Mouse (Mus musculus) forebrain, embryonic 10.5 days (tissue): ENCODE measurements around the gene Dzip1l. TPM values are rescaled to one million over a fixed set of nuclear protein-coding genes. Genes with fewer than 3 reads are reported as not detected.

Experiments
- DNase-seq: peaks from one replicate; pipeline ENCODE4 v3.0.0-alpha.2; 2017; ENCODE audit warnings: low spot score; ENCODE audit errors: extremely low spot score
- H3K27ac ChIP-seq: fragments of 300-500 bp; sonication (generic); 2 replicates; pipeline ENCODE4 v1.5.1; 2016; ENCODE audit warnings: mild to moderate bottlenecking
- H3K27me3 ChIP-seq: fragments of 300-500 bp; sonication (generic); 2 replicates; pipeline ENCODE4 v1.6.1; 2016; ENCODE audit warnings: mild to moderate bottlenecking; ENCODE audit not compliant: poor library complexity, severe bottlenecking
- H3K36me3 ChIP-seq: fragments of 300-500 bp; sonication (generic); replicated peaks from 2 replicates; pipeline ENCODE4 v1.6.1; 2016; ENCODE audit warnings: mild to moderate bottlenecking, moderate library complexity
- H3K4me1 ChIP-seq: fragments of 300-500 bp; sonication (generic); 2 replicates; pipeline ENCODE4 v1.6.1; 2016
- H3K4me3 ChIP-seq: fragments of 300-500 bp; sonication (generic); 2 replicates; pipeline ENCODE4 v1.5.1; 2016; ENCODE audit warnings: mild to moderate bottlenecking, moderate library complexity
- H3K9me3 ChIP-seq: fragments of 300-500 bp; sonication (generic); 2 replicates; pipeline ENCODE4 v1.6.1; 2016; ENCODE audit warnings: mild to moderate bottlenecking, moderate library complexity
- WGBS: fragments of 180-500 bp; shearing (Covaris S2); methylation state at CpG from one replicate; pipeline ENCODE4 v1.1.7; 2016; 5-methylcytosine and 5-hydroxymethylcytosine counted together
- polyA plus RNA-seq: library from polyadenylated mRNA; unstranded; fragments of >200 nt; fragmentation: Nextera tagmentation; extraction: Ambion mirVana; gene quantifications from 2 replicates; pipeline ENCODE4 v1.2.1, GENCODE M21; 2016

Gene Dzip1l
- polyA plus RNA-seq, 1 experiment from 2014 or later = 28.2 TPM

DNA sequence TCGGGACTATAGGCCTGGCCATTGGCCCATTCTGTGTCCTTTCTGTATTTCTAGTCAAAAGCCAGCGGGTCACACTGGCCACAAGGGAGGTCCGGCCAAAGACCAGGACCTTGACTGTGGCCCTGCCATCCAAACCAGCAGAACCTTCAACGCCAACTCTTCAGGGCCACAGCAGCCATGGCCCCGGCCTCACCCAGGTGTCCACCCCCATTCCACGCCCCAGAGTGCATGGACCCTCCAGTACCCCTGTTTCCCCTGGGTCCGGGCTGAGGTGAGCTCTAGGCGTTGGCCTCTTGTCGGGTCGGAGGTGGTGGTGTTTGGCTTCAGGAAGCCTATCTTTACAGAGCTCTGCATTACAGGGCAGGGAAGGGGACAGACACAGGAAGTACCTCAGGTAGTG lies 33.6 kb downstream of the Dzip1l start:
- no peak for DNase-seq
- H3K27me3 ChIP-seq = no peaks in the 10 kb centered on the region
- H3K9me3 ChIP-seq = no peaks in the 10 kb centered on the region
- WGBS = 90% methylated on average over 10 of the region's 10 CpGs
- peaks cover 96% of the 10 kb centered on the region for H3K36me3 ChIP-seq
- no peak overlapping the region for H3K27ac ChIP-seq
- H3K4me1 ChIP-seq = no peaks in the 10 kb centered on the region
- H3K4me3 ChIP-seq = no peak overlapping the region

DNA sequence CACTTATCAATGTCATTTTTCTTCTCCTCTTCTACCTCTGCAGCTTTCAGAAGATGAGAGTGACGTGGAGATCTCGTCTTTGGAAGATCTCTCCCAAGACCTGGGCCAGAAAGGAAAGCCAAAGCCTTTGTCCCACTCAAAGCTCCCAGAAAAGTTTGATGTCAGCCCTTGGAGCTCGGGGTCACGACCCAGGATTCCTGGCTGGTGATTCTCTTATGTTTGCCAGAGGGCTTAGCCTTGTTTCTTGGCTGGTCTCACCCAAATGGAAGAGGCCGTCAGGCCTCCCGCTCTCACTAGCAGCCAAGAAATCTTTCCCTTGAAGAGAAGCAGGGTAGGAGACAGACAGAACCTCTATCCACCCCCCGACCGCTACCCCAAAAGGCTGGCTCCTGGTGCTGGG lies 38.3 kb downstream of the Dzip1l start:
- WGBS = 83% methylated on average over 8 of the region's 8 CpGs
- peaks cover 90% of the 10 kb centered on the region for H3K36me3 ChIP-seq

DNA sequence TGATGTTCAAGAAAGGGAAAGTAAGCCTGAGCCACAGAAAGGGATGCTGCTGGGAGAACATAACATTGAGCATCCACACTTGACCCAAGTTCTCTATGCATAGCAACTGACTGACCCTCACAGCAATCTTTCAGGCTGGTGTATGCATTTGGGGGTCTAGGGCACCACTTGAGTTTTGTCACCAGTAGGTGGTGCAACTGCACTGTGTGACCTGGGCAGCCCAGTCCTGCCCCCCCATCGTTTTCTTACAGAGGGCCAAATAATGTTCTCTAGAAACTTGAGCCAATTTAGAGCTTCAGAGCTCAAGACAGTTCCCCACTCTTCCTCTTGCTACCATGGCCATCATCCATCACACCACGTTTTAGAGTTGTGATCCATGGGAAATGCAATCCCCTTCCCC lies 42.3 kb downstream of the Dzip1l start:
- Histone ChIP-seq H3K27ac (no peak overlapping the region), H3K4me1 (no peaks in the 10 kb centered on the region), H3K27me3 (no peaks in the 10 kb centered on the region), H3K4me3 (no peak overlapping the region), H3K36me3 (peaks cover 57% of the 10 kb centered on the region), H3K9me3 (peaks cover 12% of the 10 kb centered on the region; the same call in 1 of the 2 replicates)
- no peak for DNase-seq
- WGBS = 49% methylated on average over 2 of the region's 2 CpGs

More for the DNA sequence above, 38.3 kb downstream of the Dzip1l start:
- no peak overlapping the region for H3K27ac ChIP-seq
- H3K4me1 ChIP-seq = no peaks in the 10 kb centered on the region
- DNase-seq = no peak
- no peaks in the 10 kb centered on the region for H3K27me3 ChIP-seq
- no peak overlapping the region for H3K4me3 ChIP-seq
- H3K9me3 ChIP-seq = peaks cover 12% of the 10 kb centered on the region; the same call in 1 of the 2 replicates

DNA sequence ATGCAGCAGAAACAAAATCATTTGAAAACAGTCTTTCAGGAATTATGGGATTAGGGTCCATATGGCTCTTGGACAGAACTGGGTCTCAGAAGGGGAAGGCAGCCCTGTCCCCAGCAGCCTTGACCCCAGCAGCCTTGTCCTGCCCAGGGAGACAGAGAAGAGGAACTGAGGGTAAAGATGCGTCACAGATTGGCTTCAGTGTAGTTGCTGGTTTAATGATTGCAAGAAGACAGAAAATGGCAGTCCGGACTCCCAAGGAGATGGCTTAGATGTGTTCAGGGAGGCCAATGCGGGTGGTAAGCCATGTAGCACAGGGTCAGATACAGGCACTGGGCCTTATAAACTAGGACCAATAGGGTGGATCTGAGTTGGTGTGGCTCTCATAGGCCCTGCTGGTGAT lies 46.4 kb downstream of the Dzip1l start:
- DNase-seq = no peak
- Histone ChIP-seq H3K4me3 (no peak overlapping the region), H3K27ac (no peak overlapping the region), H3K27me3 (no peaks in the 10 kb centered on the region), H3K4me1 (0 out of 2 replicates have a peak, but pooled peaks cover 4% of the 10 kb centered on the region), H3K36me3 (peaks cover 17% of the 10 kb centered on the region), H3K9me3 (no peaks in the 10 kb centered on the region)
- WGBS = 91% methylated on average over 3 of the region's 3 CpGs

DNA sequence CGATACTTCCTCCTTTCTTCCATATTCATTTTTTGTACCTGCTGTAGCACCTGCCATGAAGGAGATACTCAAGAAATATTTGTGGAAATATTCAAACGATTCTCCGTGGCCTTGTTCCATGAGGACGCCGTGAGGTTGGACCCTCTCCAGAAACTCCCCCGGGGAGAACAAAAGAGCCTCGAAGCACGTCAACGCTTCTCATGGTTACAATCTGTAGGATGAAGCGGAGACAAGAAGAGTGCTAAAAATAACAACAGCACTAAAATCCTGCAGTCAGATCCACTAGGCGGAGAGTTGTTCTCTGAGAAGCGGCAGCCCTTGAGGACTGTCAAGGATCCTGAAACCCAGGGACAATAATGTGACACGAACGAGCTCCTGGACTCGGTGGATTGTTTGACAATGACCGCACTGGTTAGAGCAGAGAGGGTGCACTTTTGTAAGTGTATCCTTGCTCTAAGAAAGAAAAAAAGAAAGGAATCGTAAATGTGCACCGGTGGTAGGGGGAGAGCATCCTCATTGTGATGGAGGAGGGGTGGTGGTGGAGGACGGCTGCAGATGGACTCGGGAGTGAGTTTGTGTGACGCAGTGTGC lies 52.8 kb downstream of the Dzip1l start:
- H3K36me3 ChIP-seq = no peaks in the 10 kb centered on the region
- no peak overlapping the region for H3K4me3 ChIP-seq
- no peak for DNase-seq
- peaks cover 15% of the 10 kb centered on the region; the same call in 1 of the 2 replicates for H3K4me1 ChIP-seq
- H3K27me3 ChIP-seq = no peaks in the 10 kb centered on the region
- no peak overlapping the region for H3K27ac ChIP-seq
- no peaks in the 10 kb centered on the region for H3K9me3 ChIP-seq
- 94% methylated on average over 21 of the region's 21 CpGs for WGBS

DNA sequence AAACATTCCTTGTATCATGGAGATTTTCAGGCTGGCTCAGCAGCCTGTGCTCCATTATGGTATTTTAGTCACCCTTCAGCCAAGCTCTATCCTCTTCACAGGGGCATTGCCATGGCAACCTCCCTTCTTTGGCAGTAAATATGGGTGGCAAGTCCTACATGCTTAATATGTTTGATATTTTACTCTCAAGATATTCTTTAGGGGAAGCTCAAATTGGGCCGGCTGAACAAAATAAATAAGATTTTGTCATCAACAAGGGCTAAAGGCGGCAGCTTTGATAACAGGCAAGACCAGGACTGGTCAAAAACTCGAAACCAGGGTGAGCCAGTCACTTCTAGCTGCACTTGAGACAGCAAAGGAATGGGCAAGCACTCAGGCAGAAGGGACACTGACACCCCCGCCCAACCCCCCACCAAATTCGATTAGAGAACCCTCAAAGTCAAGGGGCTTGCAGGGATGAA lies 55.8 kb downstream of the Dzip1l start:
- Histone ChIP-seq H3K27me3 (no peaks in the 10 kb centered on the region), H3K4me3 (no peak overlapping the region), H3K27ac (no peak overlapping the region), H3K36me3 (no peaks in the 10 kb centered on the region), H3K4me1 (peaks cover 15% of the 10 kb centered on the region; the same call in 1 of the 2 replicates), H3K9me3 (no peaks in the 10 kb centered on the region)
- WGBS = 79% methylated on average over 5 of the region's 5 CpGs
- DNase-seq = no peak

DNA sequence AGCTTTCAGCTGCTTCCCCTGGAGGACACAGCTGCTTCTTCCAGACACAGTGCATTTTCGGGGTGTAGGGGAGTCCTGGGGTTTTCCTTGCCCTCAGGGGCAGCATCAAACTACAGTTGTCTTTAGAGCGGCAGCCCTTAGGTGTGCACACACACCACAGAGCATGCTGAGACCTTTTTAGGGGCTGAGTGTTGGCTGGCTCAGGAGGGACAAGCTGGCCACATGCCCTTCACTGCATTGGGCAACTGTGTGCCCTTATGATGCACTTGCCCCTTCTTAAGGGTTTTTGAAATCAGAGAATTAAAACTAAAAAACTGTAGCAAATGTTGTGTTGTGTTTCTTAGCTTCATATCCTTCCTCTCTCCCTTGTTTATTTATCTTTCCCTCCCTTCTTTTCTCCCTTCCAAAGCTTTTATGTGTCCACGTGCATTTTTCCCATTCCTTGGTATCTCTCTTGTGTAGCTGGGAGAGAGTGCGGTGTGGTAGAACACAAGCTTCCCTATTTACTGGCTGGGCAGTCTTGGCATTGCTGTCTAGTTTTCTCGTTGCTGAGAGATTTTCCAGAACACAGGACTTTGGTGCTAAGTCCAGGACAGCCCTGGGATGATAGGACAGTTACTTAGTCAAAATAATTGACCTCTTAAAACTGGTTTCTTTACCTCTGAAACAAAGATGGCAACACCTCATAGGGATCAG lies 56.4 kb downstream of the Dzip1l start:
- Histone ChIP-seq H3K9me3 (no peaks in the 10 kb centered on the region), H3K4me3 (no peak overlapping the region), H3K4me1 (peaks cover 11% of the 10 kb centered on the region; the same call in 1 of the 2 replicates), H3K27ac (no peak overlapping the region), H3K27me3 (no peaks in the 10 kb centered on the region), H3K36me3 (no peaks in the 10 kb centered on the region)
- no peak for DNase-seq
- WGBS = 79% methylated on average over 5 of the region's 5 CpGs

DNA sequence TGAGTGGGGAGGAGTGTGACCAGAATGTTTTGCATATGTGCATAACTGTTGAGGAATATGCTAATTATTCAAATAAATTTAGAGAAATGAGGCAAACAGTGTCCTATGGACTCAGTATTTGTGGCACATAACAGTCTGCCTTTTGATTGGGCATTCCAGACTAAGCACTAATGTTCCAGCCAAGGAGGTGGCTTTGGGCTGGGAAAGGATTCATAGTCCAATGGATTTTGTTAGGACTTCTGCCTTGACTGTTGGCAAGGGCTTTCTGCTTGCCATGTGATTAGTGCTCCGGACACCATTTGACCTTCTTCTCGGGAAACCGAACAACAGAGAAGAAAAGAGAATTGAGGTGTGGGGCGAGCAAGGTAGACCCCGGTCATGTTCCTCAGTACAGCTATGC lies 60.5 kb downstream of the Dzip1l start:
- H3K36me3 ChIP-seq = no peaks in the 10 kb centered on the region
- no peak for DNase-seq
- no peaks in the 10 kb centered on the region for H3K27me3 ChIP-seq
- H3K27ac ChIP-seq = no peak overlapping the region
- H3K4me3 ChIP-seq = no peak overlapping the region
- H3K4me1 ChIP-seq = peaks cover 8% of the 10 kb centered on the region; the same call in 1 of the 2 replicates
- H3K9me3 ChIP-seq = no peaks in the 10 kb centered on the region
- 95% methylated on average over 5 of the region's 5 CpGs for WGBS

DNA sequence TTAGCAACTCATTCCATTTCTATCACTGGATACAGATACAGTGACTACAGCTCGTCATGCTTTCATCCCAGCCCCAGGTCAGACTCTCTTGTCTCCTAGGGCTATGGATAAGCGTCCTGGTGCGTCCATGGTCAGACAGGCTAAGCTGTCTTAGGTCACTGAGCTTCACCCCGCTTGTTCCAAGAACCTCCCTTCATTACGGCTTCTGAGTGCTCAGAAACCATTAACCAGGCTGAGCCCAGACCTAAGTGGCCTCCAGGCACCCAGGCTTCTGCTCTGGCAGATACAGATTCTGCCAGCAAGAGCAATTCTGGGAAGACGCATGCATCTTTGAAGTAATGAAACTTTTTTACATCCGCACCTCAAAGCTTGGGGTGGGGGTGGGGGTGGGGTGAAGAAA lies 61.1 kb downstream of the Dzip1l start:
- no peak for DNase-seq
- H3K4me3 ChIP-seq = no peak overlapping the region
- no peaks in the 10 kb centered on the region for H3K36me3 ChIP-seq
- no peaks in the 10 kb centered on the region for H3K9me3 ChIP-seq
- no peaks in the 10 kb centered on the region for H3K27me3 ChIP-seq
- H3K27ac ChIP-seq = no peak overlapping the region
- WGBS = 85% methylated on average over 7 of the region's 7 CpGs
- peaks cover 2% of the 10 kb centered on the region; the same call in 1 of the 2 replicates for H3K4me1 ChIP-seq

DNA sequence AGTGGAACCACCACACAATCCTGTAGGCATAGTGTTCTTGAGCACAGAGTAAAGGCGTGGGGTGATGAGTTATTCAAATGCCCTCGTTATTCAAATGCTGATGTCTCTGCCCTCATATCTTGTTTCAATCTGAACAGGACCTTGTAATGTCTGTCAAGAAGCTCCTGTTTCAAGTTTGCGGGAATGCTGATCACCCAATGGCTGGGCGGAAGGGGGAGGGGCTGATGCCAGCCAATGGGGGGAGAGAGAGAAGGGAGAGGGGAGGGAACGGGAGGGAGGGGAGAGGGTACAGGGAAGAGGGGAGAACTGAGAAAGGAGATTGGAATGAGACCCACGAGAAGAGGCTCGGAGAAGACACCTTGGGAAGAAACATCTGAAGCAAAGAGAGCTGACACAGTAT lies 65.7 kb downstream of the Dzip1l start:
- Histone ChIP-seq H3K36me3 (no peaks in the 10 kb centered on the region), H3K27ac (no peak overlapping the region), H3K4me1 (no peaks in the 10 kb centered on the region), H3K9me3 (no peaks in the 10 kb centered on the region), H3K4me3 (no peak overlapping the region), H3K27me3 (no peaks in the 10 kb centered on the region)
- DNase-seq = no peak
- 75% methylated on average over 7 of the region's 7 CpGs for WGBS

DNA sequence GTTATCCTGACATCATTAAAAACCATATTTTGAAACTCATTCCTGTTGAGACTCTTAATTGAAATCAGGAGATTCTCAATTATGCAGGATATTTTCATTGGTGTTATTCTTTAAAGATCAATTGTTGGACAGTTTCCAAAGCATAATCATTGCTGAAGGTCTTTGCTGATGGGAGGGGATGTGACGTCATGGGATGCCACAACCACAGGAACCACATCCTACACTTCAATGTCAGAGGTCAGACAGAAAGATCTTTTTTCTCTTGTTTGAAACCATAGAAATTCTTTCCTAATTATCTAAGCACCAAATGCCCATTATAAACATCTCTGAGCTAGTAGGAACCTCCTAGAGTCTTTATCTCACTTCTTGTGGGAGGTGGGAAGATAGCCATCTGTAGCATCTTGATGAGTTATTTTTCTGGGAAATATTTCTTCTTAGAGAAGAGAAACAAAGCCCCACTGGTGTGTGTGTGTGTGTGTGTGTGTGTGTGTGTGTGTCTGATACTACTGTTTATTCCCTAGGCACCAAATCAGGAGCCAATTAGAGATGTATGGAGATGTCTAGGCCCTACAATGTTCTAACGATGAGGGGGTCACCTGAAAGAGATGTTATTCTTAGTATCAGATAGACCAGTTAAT lies 70.6 kb downstream of the Dzip1l start:
- no peaks in the 10 kb centered on the region for H3K9me3 ChIP-seq
- no peaks in the 10 kb centered on the region for H3K27me3 ChIP-seq
- no peaks in the 10 kb centered on the region for H3K4me1 ChIP-seq
- DNase-seq = no peak
- H3K4me3 ChIP-seq = no peak overlapping the region
- H3K36me3 ChIP-seq = no peaks in the 10 kb centered on the region
- 87% methylated on average over 2 of the region's 2 CpGs for WGBS
- H3K27ac ChIP-seq = no peak overlapping the region

DNA sequence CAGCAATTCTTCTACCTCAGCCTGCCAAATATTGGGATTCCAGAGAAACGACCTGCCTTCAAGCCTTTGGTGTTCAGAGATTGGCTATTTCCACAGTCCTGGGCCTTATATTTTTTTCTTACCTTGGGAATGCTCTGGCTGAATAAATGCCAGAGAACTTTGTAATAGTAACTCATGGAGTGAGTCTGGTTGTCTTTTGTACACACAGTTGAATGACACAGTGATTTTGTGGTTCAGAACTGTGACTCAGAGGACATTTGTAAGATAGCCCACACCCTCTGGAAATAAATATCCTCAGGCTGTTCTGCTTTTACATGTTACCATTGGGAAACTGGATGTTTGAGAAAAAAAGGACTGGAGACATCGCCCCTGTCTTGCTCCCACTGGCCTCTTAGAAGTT lies 71.9 kb downstream of the Dzip1l start:
- 88% methylated on average over 2 of the region's 2 CpGs for WGBS
- no peak overlapping the region for H3K27ac ChIP-seq
- no peak for DNase-seq

DNA sequence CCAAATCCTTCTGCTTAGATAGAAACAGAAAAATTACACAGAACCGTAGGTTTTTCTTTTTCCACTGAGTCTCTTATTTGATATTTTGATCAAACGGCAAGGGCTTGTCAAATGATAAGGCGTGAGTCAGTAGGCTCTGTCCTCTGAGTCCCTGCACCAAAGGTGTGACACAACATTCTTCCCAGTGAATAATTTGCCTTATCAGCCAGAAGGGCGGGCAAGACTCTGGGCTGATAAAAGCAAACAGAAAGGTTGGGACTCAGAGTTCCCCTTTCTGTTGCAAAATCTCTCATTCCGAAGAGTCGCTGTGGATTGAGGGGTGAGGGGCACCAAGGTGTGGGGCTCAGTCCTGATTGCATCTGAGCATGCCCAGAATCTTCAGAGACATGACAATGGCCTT lies 72.9 kb downstream of the Dzip1l start:
- Histone ChIP-seq H3K27me3 (no peaks in the 10 kb centered on the region), H3K36me3 (no peaks in the 10 kb centered on the region), H3K27ac (no peak overlapping the region), H3K9me3 (no peaks in the 10 kb centered on the region), H3K4me3 (no peak overlapping the region), H3K4me1 (no peaks in the 10 kb centered on the region)
- DNase-seq = no peak
- 92% methylated on average over 6 of the region's 6 CpGs for WGBS

More for the DNA sequence above, 71.9 kb downstream of the Dzip1l start:
- no peaks in the 10 kb centered on the region for H3K36me3 ChIP-seq
- H3K9me3 ChIP-seq = no peaks in the 10 kb centered on the region
- H3K4me3 ChIP-seq = no peak overlapping the region
- H3K27me3 ChIP-seq = no peaks in the 10 kb centered on the region
- H3K4me1 ChIP-seq = no peaks in the 10 kb centered on the region
